ENCODE assay signal across 8 mouse cellular contexts in genomic region chr13:23395301-23396245, GRCm38 (mm10). TPM values are rescaled to one million over a fixed set of nuclear protein-coding genes. Genes with fewer than 3 reads are reported as not detected.
DNase-seq lines count a peak whose midpoint lies in the region; ATAC-seq lines count a peak whose summit lies in the region.

No protein-coding gene starts in this region.

- peak overlapping the region; percentile 55 for H3K9ac ChIP-seq in forebrain, embryonic 13.5 days
- peak overlapping the region; percentile 52 for H3K9ac ChIP-seq in liver, embryonic 13.5 days
- peak overlapping the region; percentile 50; the same call in 1 of the 2 replicates for H3K9ac ChIP-seq in stomach, embryonic 16.5 days (ENCODE audit: low read length)

- peaks cover 4% of the 10 kb centered on the region; the same call in 1 of the 2 replicates for H3K4me1 ChIP-seq in forebrain, embryonic 13.5 days
- peaks cover 16% of the 10 kb centered on the region for H3K4me1 ChIP-seq in liver, embryonic 13.5 days (replicated peaks)
- no peaks in the 10 kb centered on the region for H3K4me1 ChIP-seq in stomach, embryonic 16.5 days (ENCODE audit: control insufficient read depth, insufficient read depth, low read length)

- 0 out of 2 replicates have a peak, but pooled peaks have one; percentile 27 for ATAC-seq in frontal cortex, adult (ENCODE audit: low TSS enrichment)
- no peak for ATAC-seq in forebrain, embryonic 13.5 days
- no peak for ATAC-seq in liver, embryonic 13.5 days (ENCODE audit: low read depth)
- ATAC-seq in stomach, embryonic 16.5 days (ENCODE audit: insufficient read depth, low FRiP score), result no peak

- 2% methylated on average over 43 of the region's 43 CpGs for WGBS in forebrain, embryonic 13.5 days
- WGBS in liver, embryonic 13.5 days (ENCODE audit: insufficient replicate concordance), result 3% methylated on average over 43 of the region's 43 CpGs
- WGBS in stomach, embryonic 16.5 days, result 3% methylated on average over 43 of the region's 43 CpGs

- no peaks in the 10 kb centered on the region for H3K36me3 ChIP-seq in forebrain, embryonic 13.5 days (ENCODE audit: poor library complexity, severe bottlenecking)
- H3K36me3 ChIP-seq in liver, embryonic 13.5 days, result no peaks in the 10 kb centered on the region
- no peaks in the 10 kb centered on the region for H3K36me3 ChIP-seq in stomach, embryonic 16.5 days (ENCODE audit: control insufficient read depth, insufficient read depth, low read length)

- H3K9me3 ChIP-seq in forebrain, embryonic 13.5 days (replicated peaks), result no peaks in the 10 kb centered on the region
- H3K9me3 ChIP-seq in liver, embryonic 13.5 days (replicated peaks), result no peaks in the 10 kb centered on the region
- no peaks in the 10 kb centered on the region for H3K9me3 ChIP-seq in stomach, embryonic 16.5 days (replicated peaks; ENCODE audit: control insufficient read depth, low read length)

- peak overlapping the region; percentile 73 for H3K4me2 ChIP-seq in forebrain, embryonic 13.5 days
- peak overlapping the region; percentile 85 for H3K4me2 ChIP-seq in liver, embryonic 13.5 days
- H3K4me2 ChIP-seq in stomach, embryonic 16.5 days (ENCODE audit: low read depth, low read length), result peak overlapping the region; percentile 85

- H3K27me3 ChIP-seq in forebrain, embryonic 13.5 days, result peaks cover 52% of the 10 kb centered on the region
- H3K27me3 ChIP-seq in liver, embryonic 13.5 days, result peaks cover 57% of the 10 kb centered on the region
- peaks cover 24% of the 10 kb centered on the region for H3K27me3 ChIP-seq in stomach, embryonic 16.5 days (ENCODE audit: control insufficient read depth, insufficient read depth, low read length)

- H3K27ac ChIP-seq in forebrain, embryonic 13.5 days, result no peak overlapping the region
- H3K27ac ChIP-seq in liver, embryonic 13.5 days, result no peak overlapping the region
- H3K27ac ChIP-seq in stomach, embryonic 16.5 days (ENCODE audit: low read length), result no peak overlapping the region

- DNase-seq in frontal cortex, postnatal 10 days (ENCODE audit: low spot score in 2 of 2), result no peak
- peak; percentile 19 for DNase-seq in CD4-positive, CD25-positive, alpha-beta regulatory T cell, adult 2 months (ENCODE audit: low read depth, low spot score)
- no peak for DNase-seq in liver, embryonic 13.5 days
- DNase-seq in cerebellum, adult 11-12 months, result no peak
- DNase-seq in cerebellum, postnatal 36 days, result no peak

- peak overlapping the region; percentile 44 for H3K4me3 ChIP-seq in forebrain, embryonic 13.5 days
- H3K4me3 ChIP-seq in liver, embryonic 13.5 days (replicated peaks), result peak overlapping the region; percentile 59
- peak overlapping the region; percentile 42 for H3K4me3 ChIP-seq in stomach, embryonic 16.5 days (replicated peaks; ENCODE audit: low read length)

RNA-seq across cellular contexts. Expression of gene Zfp322a, which starts 26.6 kb away (rescaled TPM):
- 61.4 and 61.8 TPM in 2 replicates for polyA plus RNA-seq in forebrain, embryonic 13.5 days (2015; fragmentation: Nextera tagmentation; extraction: Ambion mirVana)
- polyA plus RNA-seq in liver, embryonic 13.5 days (2015; fragmentation: Nextera tagmentation; extraction: Ambion mirVana), result 15.2 and 20.1 TPM in 2 replicates
- polyA plus RNA-seq in stomach, embryonic 16.5 days (2015; fragmentation: Nextera tagmentation; extraction: Ambion mirVana), result 36.9 and 38.3 TPM in 2 replicates

RNA-seq across cellular contexts. Expression of gene Abt1, which starts 28.1 kb away (rescaled TPM):
- 12.4 and 13.4 TPM in 2 replicates for polyA plus RNA-seq in forebrain, embryonic 13.5 days (2015; fragmentation: Nextera tagmentation; extraction: Ambion mirVana)
- polyA plus RNA-seq in liver, embryonic 13.5 days (2015; fragmentation: Nextera tagmentation; extraction: Ambion mirVana), result 8.3 and 9.1 TPM in 2 replicates
- 10.3 and 11.4 TPM in 2 replicates for polyA plus RNA-seq in stomach, embryonic 16.5 days (2015; fragmentation: Nextera tagmentation; extraction: Ambion mirVana)
